Mouse (Mus musculus): ENCODE data around the gene Tank. TPM values are rescaled to one million over a fixed set of nuclear protein-coding genes. Genes with fewer than 3 reads are reported as not detected.

Gene Tank
- polyA plus RNA-seq, 2 experiments from 2014 or later, result 244 to 260 TPM

DNA sequence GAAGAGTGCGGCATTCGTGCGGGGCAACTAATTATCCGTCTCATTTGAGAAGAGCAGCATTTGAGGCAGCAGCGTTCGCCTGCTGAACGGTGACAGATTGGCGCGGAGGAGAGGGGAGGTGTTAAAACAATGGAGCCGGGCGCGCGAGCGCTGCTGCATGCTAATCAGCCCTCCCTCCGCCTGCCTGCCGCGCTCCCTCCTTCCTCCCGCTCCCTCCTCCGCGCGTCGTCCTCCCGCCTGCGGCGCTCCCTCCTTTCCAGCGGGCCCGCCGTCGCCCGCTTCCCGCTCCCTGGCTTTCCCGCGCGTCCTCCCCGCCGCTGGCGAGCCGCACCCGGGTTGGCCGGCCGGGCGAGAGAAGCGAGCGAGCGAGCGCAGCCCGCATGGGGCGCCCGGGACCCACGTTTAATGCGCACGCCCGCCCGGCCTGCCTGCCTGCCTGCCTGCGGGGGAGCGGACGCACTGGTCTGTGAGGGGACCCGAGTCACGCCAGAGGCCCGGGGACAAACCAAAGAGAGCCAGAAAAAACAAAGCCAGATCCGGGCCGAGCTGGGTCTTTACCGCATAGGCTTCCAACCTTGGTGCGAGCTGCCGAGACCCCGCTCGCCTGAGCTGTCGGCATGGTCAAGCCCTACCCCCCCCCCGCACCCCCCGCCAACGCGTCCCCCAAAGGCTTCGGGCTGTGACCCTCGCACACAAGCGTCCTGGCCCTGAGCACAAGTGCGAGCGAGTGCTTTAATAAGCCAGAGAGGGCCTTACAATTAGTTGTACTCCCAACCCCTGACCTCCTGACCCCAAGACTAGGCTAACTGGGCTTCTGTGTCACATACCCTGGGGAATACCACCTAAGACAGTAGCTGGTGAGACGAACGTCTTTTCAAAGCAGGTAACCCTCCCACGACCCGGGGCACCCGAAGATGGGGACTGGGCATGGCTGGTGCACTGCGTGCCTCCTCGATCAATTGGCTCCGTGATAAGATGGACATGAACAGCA lies 78.3 kb downstream of the Tank start:
- peak; percentile 75 for ATAC-seq

DNA sequence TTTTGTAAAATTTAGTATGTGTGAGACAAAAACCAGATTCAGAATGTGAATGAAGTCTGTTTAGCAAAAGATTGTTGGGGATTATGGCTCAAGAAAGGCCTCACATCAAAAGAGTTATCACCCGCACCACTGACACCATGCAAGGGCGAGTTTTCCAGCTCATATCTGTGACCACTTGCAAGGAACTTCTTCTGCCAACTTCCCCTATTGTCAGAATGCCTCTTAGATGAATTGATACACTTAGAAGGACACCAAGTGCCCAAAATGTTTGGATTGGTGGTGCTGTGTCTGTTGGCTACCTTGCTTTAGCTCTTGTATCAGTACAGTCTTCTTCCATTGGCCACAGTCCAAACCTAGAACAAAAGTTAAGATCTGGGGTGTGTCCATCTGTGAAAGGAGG lies 80.9 kb downstream of the Tank start:
- no peak for ATAC-seq

DNA sequence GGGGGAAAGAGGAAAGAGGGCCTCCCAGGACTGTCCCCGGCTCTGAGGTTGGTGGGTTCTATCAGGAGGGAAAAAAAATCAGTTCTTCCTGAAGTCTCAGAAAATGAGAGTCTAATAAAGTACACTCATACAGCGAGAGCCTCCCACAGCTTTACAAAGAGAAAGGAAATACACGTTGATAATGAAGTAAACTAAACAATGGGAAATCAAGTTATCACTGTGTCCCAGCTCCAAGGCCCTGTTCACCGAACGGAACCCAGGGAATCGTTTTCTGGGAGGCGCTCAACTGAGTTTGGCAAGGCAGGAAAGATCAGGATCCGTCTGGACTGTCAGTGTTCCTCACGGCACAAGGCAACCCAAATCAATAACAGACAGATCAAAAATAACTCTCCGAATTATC lies 84.4 kb downstream of the Tank start:
- no peak for ATAC-seq

DNA sequence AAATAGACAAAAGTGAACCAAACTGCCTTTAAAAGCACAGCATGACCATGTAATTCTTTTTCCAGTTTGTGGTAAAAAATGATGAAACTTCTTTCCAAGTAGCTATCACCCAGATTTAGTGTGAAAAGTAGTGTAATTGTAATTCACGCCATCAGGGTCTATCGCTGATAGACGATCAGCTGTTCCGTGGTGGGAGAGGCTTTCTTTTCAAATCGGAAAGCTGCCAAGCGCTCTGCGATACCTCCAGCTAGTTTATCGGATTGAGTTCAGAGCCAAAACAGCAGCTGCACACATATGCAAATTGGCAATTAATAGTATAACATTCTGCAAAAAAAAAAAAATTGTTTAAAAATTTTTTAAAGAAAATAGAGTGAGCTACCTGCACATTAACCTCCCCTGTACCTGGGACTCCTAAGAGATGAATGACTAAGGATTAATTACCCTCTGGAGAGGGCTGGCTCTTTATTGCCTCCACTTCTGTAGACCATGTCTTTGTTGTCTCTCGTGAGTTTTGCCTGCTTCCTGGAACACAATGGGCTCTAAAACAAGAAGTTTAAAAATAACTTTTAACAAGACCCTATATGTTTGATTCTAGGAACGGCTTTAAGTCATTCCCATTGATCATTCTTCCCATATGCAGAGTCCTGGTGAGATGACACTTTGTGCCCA lies 85.3 kb downstream of the Tank start:
- ATAC-seq, result no peak

DNA sequence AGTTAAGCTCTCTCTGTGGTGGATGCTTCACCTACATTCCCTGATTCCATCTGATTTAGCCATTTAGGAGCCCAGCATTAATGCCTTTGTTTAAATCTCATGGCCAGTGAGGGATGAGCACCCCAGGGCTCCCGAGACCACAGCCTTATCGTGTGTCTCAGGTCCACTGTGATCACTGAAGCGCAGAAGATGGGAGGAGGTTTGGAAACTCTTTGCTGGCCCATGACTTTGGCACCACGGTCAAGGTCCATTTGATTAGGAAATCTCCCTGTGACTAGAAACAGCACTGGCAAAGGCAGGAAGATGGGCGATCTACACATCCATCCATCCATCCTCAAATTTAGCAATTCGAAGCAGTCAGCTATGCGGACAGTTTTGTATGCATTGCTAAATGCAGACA lies 89.0 kb downstream of the Tank start:
- no peak for ATAC-seq

DNA sequence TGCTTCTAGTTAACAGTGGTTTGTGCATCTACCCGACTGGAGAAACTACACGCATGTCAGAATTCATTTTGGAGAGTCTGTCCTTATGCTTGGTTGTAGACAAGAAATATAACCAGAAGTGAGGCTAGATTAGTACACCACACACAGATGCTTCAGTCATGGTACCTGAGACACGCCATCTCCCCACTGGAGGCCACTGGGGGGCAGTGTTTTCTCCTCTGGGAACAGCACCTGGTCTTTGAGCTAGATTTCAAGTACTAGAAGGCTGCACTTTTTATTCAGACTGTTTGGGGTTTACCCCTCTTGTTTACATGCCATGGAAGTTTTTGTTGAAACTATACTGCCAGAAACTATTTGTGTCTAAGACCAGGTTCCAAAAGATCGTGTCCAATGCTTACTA lies 89.9 kb downstream of the Tank start:
- peak; percentile 82 for ATAC-seq

DNA sequence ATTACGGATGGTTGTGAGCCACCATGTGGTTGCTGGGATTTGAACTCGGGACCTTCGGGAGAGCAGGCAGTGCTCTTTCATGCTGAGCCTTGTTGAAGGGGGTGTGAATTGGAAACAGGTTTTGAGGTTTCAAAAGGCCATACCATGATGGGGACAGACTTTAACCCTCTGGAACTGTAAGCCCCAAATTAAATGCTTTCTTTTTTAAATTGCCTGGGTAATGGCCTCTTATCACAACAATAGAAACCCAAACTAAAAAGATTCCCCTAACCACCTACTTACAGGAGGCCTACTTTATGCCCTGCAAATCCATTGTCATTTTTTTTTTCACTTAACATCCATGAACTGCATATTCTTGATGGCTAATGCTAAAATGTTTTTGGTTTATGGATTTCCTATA lies 96.2 kb downstream of the Tank start:
- no peak for ATAC-seq

DNA sequence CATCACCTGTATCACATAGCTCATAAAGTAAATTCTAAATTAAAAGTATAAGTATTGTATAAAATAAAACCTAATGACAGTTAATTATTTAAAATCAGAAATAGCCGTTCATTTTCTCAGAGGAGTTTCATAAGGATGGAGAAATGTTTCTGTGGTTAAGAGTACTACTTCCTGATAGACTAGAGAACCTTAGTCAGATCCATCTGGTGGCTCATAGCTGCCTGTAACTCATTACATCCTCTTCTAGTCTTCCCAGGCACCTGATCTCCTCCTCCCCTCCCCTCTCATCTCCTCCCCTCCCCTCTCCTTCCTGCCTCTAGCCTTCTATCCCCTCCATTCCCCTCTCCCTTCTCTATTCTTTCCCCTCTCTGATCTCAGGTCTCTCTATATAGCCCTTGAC lies 103.2 kb downstream of the Tank start:
- no peak for ATAC-seq

DNA sequence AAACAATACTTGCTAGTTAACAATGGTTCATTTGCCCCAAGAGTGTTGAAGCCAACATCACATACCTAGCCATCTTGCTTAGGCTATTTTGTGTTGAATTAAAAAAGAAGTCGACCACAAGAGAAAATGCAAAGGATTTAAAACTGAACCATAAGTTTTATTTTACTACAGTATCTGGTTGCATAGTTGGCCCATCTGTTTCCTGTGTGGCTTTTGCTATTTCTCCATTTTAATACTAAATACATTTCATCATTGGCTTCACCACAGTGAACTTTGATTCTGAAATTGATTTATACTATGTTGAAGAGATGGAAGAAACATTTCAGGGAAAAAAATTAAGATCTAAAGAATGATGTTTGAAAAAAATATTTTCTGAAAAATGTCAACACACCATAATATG lies 108.1 kb downstream of the Tank start:
- no peak for ATAC-seq

DNA sequence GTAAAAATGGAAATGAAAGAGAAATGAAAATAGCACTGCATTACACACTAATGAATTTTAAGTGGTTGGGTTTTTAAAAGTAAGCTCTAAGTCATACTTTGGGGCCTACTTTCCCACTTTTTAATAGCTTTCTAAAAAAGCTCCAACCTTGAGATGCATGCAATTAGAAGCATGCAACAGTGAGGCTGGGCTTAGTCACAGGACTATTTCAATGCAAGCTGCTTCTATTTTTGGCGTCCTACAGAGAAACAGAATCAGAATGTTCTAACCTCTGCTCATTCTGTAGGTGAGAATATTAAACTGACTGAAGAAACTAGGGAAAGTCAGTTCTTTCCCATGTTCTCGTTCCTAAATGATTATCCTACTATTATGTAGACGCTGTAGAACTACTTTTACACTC lies 110.7 kb downstream of the Tank start:
- no peak for ATAC-seq

Other genes with a start within 250 kb of the Tank start
- gene Psmd14, start 133.1 kb downstream of the Tank start, polyA plus RNA-seq (2017; shearing (Covaris generic)), result 100 to 1,000 TPM; 180 to 182 TPM
- not detected for gene Tbr1, start 224.3 kb downstream of the Tank start, polyA plus RNA-seq (2017; shearing (Covaris generic))

Data from CD4-positive, CD25-positive, alpha-beta regulatory T cell, adult 4 months (primary cell).